Mouse (Mus musculus): ENCODE measurements around the gene Olfr1342. TPM values are rescaled to one million over a fixed set of nuclear protein-coding genes. Genes with fewer than 3 reads are reported as not detected.

The Olfr1342 gene
- total RNA-seq (2022): not detected

DNA sequence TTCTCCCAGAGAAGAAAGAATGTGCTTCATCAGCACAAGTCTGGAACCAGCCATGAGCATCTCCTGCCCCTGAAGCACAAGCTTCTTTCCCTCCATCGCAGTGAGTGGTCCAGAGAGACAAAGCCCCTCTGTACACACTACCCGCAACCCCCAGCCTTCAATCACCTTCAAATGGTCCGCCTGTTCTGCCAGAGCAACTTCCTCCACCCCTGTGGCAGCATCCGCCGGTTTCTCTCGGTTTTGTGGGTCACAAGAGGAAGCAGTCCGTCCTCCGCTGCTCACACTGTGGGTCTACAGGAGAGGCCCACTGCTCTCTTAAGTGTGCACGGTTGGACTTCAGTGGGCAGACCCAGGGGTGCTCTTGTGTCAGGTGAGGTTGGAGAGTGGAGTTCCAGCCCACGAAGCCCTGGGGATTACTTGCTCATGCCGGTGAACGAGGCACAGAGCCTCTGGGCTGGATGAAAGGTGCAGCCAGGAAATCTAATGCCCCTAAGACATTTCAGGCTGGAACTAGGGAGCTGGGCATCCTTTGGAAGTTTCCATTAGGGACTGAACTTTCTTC lies at the start of gene Olfr1342:
TSS of gene Olfr1342 (minus strand) at position 345 of the 562 bp plus-strand sequence.
- DNase-seq (ENCODE audit: low spot score in 2 of 2): no peak

GRCm38 (mm10) chr4:118741881-118742280 lies 49.3 kb upstream of the Olfr1342 start:
- no peak for DNase-seq (ENCODE audit: low spot score in 2 of 2)

- no peak for DNase-seq (ENCODE audit: low spot score in 2 of 2)
Measured at GRCm38 (mm10) chr4:118740988-118741698, 48.6 kb upstream of the Olfr1342 start.

DNA sequence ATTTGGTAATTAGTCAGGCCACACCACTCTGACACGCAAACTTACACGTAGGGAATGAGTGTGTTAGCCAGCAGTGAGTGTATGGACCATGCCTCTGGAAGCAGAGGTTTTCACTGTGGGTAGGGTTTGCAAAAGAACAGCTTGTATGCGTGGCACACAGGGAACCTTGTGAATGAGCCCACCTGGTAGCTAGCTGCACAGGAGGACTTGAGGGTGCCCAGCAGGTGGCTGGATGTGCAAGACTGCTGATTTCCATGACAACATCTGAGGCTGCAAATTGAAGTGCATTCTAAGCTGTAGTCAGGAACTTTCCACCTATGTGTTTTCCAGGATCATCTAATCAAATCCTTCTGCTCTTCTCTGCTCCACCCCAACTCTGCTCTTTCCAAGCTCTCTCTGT lies 47.0 kb upstream of the Olfr1342 start:
- DNase-seq (ENCODE audit: low spot score in 2 of 2): no peak

DNA sequence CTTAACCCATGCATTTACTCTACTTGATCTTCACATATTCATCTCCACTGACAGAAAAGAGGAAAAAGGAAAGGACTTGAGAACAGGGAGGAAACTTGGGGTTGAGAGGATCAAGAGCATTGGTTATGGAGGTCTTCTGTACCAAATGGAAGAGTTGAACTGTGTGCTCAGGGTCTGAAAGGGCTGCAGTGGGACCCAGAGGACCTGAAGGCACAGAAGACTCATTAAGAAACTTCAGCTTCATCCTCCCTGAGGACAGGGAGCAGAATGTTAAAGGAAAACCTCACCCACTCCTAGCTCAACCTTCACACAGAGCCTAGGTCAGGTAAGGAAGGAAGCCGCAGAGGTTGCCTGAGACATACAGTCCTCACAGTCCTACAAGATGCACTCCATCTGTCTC lies 39.3 kb upstream of the Olfr1342 start, which contains the start of gene Olfr1339:
TSS of gene Olfr1339 (plus strand) at position 301 of the 400 bp plus-strand sequence.
- DNase-seq (ENCODE audit: low spot score in 2 of 2): no peak

DNA sequence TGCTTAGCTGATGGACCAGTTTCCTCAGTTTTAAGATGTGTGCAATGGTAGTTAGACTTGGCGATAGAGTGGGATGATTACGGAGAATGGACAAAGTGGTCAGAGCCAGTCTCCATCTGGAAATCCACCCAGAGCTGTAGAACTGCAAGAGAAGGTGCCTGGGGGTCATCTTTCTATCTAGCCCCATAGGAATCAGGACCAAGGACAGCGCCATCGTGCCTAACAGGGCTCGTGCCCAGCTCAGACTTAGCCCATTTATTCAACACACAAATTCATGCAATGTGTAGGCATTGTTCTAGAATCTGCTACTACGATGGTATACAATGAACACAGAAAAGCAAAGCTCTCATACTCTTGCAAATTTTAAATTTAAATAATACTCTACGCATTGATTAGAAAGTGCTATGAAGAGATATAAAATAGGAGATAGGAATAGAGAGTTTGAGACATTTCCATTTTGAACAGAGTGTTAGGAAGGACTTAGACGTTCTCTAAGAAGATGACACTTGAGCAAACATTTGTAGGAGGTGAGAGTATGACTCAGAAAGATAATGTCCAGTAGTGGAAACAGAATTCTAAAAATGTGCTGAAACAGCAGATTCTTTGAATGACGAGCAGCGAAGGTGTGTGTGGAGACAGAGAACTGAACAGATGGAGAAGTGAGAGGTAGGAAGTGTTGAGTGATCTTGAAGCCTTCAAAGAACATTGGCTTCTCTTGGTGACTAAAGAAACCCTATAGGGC lies 29.4 kb upstream of the Olfr1342 start:
- no peak for DNase-seq (ENCODE audit: low spot score in 2 of 2)

- no peak for DNase-seq (ENCODE audit: low spot score in 2 of 2)
Measured at GRCm38 (mm10) chr4:118719838-118720237, 27.3 kb upstream of the Olfr1342 start, which contains the start of gene Olfr1340. Gene Olfr1340, plus strand, starts transcription at chr4:118720138.

GRCm38 (mm10) chr4:118711656-118712055 lies 19.1 kb upstream of the Olfr1342 start:
- DNase-seq (ENCODE audit: low spot score in 2 of 2): no peak

DNA sequence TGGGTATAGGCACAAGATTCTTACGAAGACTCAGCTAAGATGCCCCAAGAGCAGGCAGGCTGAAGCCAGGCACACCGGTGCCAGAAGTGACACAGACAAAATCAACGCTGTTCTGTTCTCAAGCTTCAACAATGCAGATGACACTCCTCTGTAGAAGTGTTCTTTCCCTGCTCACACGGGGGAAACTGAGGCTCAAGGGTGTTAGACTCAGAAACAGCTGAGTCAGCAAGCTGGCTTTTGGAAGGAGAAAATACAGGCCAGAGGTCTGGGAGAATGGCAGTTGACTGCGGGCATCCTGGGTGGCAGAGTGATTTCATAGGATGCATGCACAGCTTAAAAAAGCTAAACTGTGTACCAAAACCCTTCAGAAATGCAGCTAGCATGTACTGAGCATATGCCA lies 15.5 kb upstream of the Olfr1342 start:
- DNase-seq (ENCODE audit: low spot score in 2 of 2): no peak

- no peak for DNase-seq (ENCODE audit: low spot score in 2 of 2)
Measured at GRCm38 (mm10) chr4:118703223-118703622, 10.7 kb upstream of the Olfr1342 start, which contains the start of gene Olfr1341. Gene Olfr1341, plus strand, starts transcription at chr4:118703523.

DNA sequence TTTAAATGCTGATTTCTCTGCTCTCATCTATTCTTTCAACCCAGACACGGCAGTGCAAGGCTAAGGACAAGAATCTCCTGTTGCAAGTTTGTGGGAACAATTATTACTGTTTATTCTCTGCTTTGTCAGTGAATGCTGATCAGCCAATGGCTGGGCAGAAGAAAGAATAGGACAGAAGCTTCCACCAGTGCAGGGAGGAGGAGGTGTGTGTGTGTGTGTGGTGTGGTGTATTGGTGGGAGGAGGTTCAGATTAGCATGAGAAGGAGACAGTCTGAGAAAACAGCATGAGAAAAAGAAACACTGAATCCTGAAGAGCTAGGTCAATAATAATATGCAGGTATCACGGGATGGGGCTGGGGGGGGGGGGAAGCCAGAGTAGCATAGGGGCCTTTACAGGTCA lies 1.3 kb upstream of the Olfr1342 start:
- no peak for DNase-seq (ENCODE audit: low spot score in 2 of 2)

GRCm38 (mm10) chr4:118687086-118687485 lies 5.5 kb downstream of the Olfr1342 start:
- no peak for DNase-seq (ENCODE audit: low spot score in 2 of 2)

- no peak for DNase-seq (ENCODE audit: low spot score in 2 of 2)
Measured at GRCm38 (mm10) chr4:118658652-118659051, 33.9 kb downstream of the Olfr1342 start, which contains the start of gene Olfr62. Gene Olfr62, plus strand, starts transcription at chr4:118658952.

- DNase-seq (ENCODE audit: low spot score in 2 of 2): no peak
Measured at GRCm38 (mm10) chr4:118645234-118645633, 47.3 kb downstream of the Olfr1342 start.

- no peak for DNase-seq (ENCODE audit: low spot score in 2 of 2)
Measured at GRCm38 (mm10) chr4:118642346-118643190, 50.0 kb downstream of the Olfr1342 start.

Other genes with a start within 250 kb of the Olfr1342 start
- not detected for gene Mpl, start 235.2 kb downstream of the Olfr1342 start, total RNA-seq (2022)
- 10 to 100 TPM in 2 of 4 experiments, 1 to 10 TPM in 2; 9.0 to 13.3 (median 10.2) TPM for gene Tie1, start 202.7 kb downstream of the Olfr1342 start, total RNA-seq (2022)
- gene 2610528J11Rik, start 165.8 kb downstream of the Olfr1342 start, total RNA-seq (2022): not detected
- gene Tmem125, start 148.7 kb downstream of the Olfr1342 start, total RNA-seq (2022): not detected
- not detected for gene Cfap57, start 72.0 kb downstream of the Olfr1342 start, total RNA-seq (2022)
- gene Ebna1bp2, start 72.0 kb downstream of the Olfr1342 start, total RNA-seq (2022): 10 to 100 TPM; 22.3 to 30.7 (median 25.1) TPM
- not detected for gene Olfr62, start 33.8 kb downstream of the Olfr1342 start, total RNA-seq (2022)
- not detected for gene Olfr1341, start 10.8 kb upstream of the Olfr1342 start, total RNA-seq (2022)
- gene Olfr1340, start 27.4 kb upstream of the Olfr1342 start, total RNA-seq (2022): not detected
- not detected for gene Olfr1339, start 39.4 kb upstream of the Olfr1342 start, total RNA-seq (2022)
- not detected for gene Olfr1338, start 66.0 kb upstream of the Olfr1342 start, total RNA-seq (2022)
- not detected for gene Olfr1337, start 89.8 kb upstream of the Olfr1342 start, total RNA-seq (2022)
- not detected for gene Olfr1335, start 117.2 kb upstream of the Olfr1342 start, total RNA-seq (2022)
- gene Olfr1333, start 143.5 kb upstream of the Olfr1342 start, total RNA-seq (2022): not detected
- not detected for gene Olfr1331, start 171.9 kb upstream of the Olfr1342 start, total RNA-seq (2022)
- not detected for gene Olfr1330, start 195.8 kb upstream of the Olfr1342 start, total RNA-seq (2022)
- gene Olfr1329, start 224.7 kb upstream of the Olfr1342 start, total RNA-seq (2022): not detected
- not detected for gene Olfr1328, start 245.9 kb upstream of the Olfr1342 start, total RNA-seq (2022)

Measured in gastrocnemius, adult 8-10 months (tissue).